Mouse (Mus musculus) c-Kit-negative CD71-positive TER-119-positive erythroid progenitor cells, embryonic 14.5 days (primary cell): ENCODE results near the gene Pdzk1.

Experiments
- DNase-seq: peaks from one replicate; pipeline ENCODE4 v3.0.0-alpha.2; 2013; ENCODE audit warnings: low read depth, low spot score

Pdzk1 gene

DNA sequence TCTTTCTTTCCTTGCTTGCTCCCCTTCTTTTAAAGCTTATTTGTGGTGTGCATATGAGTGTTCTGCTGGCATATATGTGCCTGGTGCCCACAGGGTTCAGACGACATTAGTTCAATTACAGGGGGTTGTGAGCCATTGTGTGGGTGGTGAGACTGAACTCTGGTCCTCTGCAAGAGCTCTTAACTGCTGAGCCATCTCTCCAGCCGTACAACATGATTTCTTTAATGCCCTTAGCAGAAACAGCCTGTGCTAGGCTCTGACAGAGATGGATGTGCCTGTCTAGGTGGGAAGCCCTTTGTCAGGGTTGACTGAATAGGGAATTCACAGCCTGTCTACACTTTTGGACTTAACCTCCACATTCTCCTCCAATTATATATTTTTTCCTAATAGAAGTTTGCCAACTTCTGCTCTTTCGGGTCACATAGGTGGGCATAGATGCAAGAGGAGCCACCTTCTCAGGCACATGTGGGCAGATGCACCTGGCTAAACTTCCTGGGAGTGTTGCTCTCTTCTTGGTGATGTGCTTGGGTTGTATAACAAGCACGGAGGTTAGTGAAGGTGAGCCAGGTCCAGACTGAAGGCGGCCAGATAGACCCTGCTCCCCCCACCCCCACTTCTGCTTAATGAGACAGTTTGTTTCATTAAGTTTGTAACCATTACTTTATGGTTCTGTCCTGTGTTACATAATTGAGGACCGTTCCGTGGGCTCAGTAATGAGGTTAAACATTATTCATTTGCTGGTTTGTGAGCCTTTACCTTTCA, 5.7 kb downstream of the Pdzk1 start:
- no peak for DNase-seq

- DNase-seq, result no peak
Measured at GRCm38 (mm10) chr3:96836414-96836813, 7.3 kb downstream of the Pdzk1 start.

DNA sequence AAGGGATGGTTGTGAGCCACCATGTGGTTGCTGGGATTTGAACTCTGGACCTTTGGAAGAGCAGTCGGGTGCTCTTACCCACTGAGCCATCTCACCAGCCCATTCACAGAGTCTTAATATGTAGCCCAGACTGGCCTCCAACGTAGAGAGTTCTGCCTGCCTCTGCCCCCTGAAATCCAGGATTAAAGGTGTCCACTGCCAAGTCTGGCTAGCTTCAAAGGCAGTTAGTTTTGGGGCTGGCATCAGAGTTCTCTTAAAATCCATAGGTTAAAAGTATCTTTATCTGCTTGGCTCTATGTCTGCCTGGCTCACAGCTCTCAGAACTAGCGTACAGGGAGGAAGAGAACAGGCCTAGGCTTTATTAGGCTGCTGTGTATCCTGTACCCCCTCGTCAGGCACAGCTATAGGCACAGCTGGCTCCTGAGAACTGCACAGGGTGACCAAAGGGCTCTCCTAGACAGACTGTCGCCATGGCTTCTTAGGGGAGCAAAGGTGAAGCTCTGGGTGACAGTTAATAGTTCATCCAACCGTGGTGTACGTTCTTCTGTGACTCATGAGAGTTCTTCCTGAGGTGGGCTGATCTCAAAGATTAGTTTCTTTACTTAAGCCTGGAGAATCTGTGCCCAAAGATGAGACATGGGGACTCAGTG, 10.0 kb downstream of the Pdzk1 start:
- DNase-seq, result no peak

GRCm38 (mm10) chr3:96845191-96845590, 16.1 kb downstream of the Pdzk1 start:
- no peak for DNase-seq

GRCm38 (mm10) chr3:96845806-96846205, 16.7 kb downstream of the Pdzk1 start:
- DNase-seq, result no peak

DNA sequence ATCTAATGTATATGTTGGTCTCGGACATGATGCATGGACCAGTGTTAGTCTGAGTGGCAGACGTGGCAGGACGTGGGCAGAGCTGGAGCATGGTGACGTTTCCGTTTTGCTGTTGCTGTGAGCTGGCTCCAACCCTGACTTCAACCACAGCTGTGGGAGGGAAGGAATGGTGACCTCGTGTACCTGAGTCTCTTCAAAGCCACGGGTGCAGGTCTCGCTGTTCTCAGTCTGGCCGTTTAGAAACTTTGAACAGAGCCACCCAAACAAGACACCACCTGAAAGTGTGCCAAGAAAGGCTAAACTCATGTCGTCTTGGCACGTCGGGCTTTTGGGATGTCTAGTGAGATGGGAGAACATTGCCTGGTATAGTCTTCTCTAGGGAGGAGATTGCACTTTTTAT, 17.9 kb downstream of the Pdzk1 start:
- DNase-seq, result no peak

DNA sequence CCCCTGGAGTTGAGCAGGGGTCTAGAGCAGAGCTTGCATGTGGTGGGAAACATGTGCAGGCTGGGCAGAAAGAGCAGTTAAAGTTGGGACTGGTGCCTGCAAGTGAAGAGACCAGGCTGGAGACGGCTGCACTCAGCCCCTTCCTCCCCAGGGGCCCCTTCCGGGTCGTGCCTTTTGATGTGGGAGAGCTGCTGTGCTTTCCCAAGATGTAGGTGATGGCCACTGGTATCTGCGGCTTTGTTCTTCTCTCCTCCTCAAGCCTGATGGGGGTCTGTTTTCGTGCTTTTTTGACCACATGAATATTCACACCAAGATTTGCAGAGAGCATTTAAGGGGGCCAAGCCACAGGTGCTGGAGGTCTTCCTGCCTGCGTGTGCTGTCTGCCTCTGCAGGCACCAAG, 18.6 kb downstream of the Pdzk1 start:
- DNase-seq, result no peak

GRCm38 (mm10) chr3:96848470-96848869, 19.4 kb downstream of the Pdzk1 start:
- DNase-seq, result no peak

DNA sequence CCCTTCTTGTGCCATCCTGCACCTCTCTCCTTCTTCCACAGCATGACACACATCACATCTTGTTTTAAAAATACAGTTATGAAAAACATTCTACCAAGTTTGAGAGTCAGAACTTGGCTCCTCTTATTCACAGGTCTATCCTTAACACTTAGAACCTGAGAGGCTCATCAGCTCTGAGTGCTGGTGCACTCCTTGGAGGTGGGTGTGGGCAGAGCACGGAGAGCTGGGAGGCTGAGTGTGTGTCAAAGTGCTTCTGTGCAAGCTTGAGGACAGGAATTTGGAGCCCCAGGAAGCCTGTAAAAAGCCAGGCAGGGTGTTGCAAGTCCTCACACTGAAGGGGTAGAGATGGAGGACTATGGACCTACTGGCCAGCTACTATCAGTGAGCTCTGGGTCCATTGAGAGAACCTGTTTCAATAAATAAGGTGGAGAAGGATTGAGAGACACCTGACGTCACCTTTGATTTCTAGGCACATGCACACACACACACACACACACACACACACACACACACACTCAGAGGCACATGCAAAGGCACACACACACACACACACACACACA, 20.2 kb downstream of the Pdzk1 start:
- DNase-seq, result no peak

GRCm38 (mm10) chr3:96852561-96852960, 23.5 kb downstream of the Pdzk1 start:
- DNase-seq, result no peak

DNA sequence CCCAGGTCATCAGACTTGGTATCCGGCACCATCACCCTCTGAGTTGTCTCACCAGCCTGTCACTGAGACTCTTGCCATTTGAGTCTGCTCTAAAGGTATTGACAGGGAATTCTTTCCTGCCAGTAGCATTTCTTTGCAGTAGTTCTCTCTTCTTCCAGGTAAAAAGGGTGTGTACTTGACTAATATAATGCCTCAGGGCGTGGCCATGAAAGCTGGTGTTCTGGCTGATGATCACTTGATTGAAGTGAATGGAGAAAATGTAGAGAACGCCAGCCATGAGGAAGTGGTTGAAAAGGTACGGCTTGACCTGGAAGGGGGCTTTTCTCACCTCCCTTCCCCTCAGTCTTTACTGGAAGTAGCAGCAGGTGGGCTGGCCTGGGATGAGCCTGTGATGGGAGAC, 25.3 kb downstream of the Pdzk1 start:
- DNase-seq, result no peak

DNA sequence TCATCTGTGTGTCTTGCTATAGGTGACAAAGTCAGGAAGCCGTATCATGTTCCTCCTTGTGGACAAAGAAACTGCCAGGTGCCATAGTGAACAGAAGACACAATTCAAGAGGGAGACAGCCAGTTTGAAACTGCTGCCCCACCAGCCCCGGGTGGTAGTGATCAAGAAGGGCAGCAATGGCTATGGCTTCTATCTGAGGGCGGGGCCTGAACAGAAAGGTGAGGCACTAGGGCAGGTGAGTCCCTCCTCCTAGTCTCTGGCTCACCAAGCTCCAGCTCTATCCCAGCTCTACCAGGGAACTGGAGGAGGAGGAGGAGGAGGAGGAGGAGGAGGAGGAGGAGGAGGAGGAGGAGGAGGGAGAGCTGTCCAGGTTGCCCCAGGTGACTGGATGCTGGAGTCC, 26.7 kb downstream of the Pdzk1 start:
- no peak for DNase-seq

DNA sequence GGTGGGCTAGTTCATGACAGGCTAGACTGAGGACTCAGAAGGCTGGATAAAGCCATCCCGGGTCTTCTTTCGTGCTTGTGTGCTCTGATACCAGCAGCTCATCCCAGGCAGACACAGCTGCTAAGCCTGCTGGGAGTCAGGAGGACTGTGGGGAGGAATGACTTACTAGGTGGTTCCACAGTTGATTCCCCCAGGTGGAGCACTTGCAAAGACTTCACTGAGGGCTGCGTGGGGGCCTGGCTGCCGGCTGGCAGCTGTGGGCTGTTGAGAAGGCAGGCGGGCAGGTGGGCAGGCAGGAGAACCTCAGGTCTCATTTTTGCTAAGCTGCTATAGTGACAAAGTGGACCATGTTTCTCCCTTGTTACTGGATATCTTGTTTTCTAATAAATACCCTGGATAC, 31.4 kb downstream of the Pdzk1 start:
- no peak for DNase-seq

GRCm38 (mm10) chr3:96867863-96868262, 38.8 kb downstream of the Pdzk1 start:
- DNase-seq, result no peak

- DNase-seq, result no peak
Measured at GRCm38 (mm10) chr3:96868566-96868965, 39.5 kb downstream of the Pdzk1 start.

DNA sequence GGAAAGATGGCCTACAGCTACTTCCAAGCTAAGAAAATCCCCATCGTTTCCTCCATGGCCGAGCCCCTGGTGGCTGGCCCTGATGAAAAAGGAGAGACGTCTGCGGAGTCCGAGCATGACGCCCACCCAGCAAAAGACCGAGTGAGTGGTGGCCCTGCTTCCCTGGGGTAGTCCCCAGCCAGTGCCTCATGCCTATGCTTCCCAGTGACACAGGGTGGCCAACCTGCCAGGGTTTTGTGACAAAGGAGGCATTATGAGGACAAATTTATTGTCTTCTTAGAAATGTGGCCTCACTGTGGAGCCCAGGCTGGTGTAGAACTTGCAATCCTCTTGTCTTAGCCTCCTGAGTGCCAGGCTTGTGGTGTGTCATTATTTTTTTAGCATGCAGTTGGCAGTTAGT, 40.0 kb downstream of the Pdzk1 start:
- no peak for DNase-seq

- DNase-seq, result no peak
Measured at GRCm38 (mm10) chr3:96870270-96870669, 41.2 kb downstream of the Pdzk1 start.

- no peak for DNase-seq
Measured at GRCm38 (mm10) chr3:96871070-96871469, 42.0 kb downstream of the Pdzk1 start.

- no peak for DNase-seq
Measured at GRCm38 (mm10) chr3:96872501-96872900, 43.4 kb downstream of the Pdzk1 start.

DNA sequence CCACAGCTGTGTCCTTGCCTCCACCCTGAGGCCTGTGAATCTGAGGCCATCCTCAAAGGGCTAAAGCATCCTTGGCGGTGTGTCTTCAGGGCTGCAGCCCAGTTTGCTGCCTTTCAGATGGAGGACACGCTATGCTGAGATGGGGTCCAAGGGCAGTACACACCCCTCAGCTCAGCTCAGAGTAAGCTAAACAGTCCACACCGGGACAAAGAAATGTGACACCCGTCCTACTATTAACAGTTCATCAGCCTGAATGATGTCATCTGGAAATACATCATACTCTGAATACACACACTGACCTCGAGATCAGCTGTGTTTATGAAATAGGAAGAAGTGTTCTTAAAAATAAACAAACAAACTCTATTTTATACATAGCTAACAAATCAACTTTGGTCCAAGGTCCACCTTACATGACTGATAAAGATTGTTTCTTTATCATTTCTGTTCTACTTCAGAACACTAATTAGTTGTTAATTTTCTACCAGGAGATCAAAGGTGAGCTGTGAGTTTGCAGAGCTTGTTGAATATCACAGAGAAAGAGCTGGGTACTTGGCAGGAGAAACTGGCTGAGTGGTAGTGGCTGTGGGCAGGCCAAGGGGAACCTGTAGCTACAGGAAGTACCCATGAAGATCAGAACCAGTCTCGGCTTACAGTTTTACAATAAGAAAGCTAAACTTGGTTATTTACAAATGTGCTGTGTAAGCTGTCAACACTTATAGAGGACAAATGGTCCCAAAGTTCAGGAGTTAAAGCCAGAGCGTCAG, 45.9 kb downstream of the Pdzk1 start:
- no peak for DNase-seq

- DNase-seq, result no peak
Measured at GRCm38 (mm10) chr3:96879536-96879935, 50.5 kb downstream of the Pdzk1 start.

DNA sequence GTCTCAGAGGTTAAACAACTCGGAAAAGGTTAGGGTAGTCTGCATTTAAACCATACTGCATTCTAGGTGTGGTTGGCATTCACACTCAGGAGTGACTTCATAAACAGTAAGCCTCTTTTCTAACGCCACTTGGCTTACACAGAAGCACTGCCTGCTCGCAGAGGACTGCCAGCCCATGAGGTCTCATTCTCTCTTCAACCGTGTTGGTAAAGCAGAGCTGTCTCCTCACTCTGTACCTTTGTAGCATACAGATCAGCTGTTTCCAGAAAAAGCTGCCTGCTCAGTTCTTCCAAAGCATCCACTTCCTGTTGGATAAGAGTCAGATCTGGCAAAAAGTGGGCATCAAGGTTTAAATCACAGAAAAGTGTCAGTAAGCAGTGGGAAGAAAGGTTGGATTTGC, 51.3 kb downstream of the Pdzk1 start:
- no peak for DNase-seq
